Mouse (Mus musculus) gastrocnemius, adult 2 months (tissue): ENCODE data around the gene Acss2. TPM values are rescaled to one million over a fixed set of nuclear protein-coding genes. Genes with fewer than 3 reads are reported as not detected.

Experiments
- DNase-seq: peaks from one replicate; pipeline ENCODE4 v3.0.0; 2022
- H3K27ac ChIP-seq: fragments of 200-600 bp; 2 replicates; pipeline ENCODE4 v1.8.1; 2022; ENCODE audit warnings: mild to moderate bottlenecking
- H3K4me3 ChIP-seq: fragments of 200-600 bp; 2 replicates; pipeline ENCODE4 v1.8.1; 2022; ENCODE audit warnings: mild to moderate bottlenecking, moderate library complexity
- CTCF ChIP-seq: fragments of 200-600 bp; IDR thresholded peaks from 2 replicates; pipeline ENCODE4 v1.8.1; 2022; ENCODE audit warnings: antibody characterized with exemption, mild to moderate bottlenecking, moderate library complexity
- intact Hi-C: fragments of 180-260 bp; cut with DNase I; formaldehyde crosslinking; loops from one replicate; pipeline ENCODE4 v1.15.1; 2025
- total RNA-seq, 2 experiments: library from RNA; stranded (reverse); gene quantifications; 2 replicates each; pipeline ENCODE4 v1.2.3; 2021

Acss2 gene
- total RNA-seq, 2 experiments from 2014 or later: 29.7 to 53.7 TPM

DNA sequence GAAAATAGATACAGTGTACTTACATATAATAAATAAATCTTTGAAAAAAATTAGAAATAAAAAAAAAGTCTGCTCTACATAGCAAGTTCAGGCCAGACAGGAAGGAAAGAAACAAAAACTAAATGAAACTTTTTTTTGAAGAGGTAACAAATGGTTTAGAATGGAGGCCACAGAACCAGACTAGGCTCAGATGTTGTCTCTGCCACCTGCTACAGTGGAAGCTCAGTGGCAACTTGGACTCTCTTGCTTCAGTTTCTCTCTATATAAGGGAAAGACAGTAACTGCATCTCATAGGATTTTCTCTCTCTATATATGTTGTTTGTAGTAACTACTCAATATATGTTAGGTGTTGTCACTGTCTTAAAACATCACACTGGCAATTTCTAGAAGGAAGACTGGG, 34.6 kb downstream of the Acss2 start:
- no peak for TF ChIP-seq CTCF
- DNase-seq: no peak
- intact Hi-C loops: no loop called here
- Histone ChIP-seq H3K27ac (no peak overlapping the region), H3K4me3 (no peak overlapping the region)

DNA sequence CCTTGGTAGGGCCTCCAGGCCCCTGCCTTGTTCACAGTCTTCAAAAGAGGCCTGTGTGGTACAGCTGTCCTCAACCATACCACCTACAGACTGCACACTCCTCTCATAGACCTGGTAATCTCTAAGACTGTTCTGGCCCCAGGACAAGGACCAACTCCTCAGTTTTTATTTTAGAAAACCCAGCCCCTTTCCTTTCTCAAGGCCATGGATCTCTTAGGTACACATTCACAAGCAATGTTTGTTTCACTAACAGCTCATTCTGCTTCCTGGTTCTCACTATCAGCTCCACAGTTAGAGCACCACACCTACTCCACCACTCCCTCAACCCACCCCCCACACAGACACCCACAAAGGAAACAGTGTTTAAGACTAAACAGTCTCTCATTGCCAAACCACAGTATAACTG, 35.2 kb downstream of the Acss2 start:
- DNase-seq: no peak
- Histone ChIP-seq H3K4me3 (no peak overlapping the region), H3K27ac (no peak overlapping the region)
- TF ChIP-seq CTCF: no peak
- intact Hi-C loops: no loop called here

DNA sequence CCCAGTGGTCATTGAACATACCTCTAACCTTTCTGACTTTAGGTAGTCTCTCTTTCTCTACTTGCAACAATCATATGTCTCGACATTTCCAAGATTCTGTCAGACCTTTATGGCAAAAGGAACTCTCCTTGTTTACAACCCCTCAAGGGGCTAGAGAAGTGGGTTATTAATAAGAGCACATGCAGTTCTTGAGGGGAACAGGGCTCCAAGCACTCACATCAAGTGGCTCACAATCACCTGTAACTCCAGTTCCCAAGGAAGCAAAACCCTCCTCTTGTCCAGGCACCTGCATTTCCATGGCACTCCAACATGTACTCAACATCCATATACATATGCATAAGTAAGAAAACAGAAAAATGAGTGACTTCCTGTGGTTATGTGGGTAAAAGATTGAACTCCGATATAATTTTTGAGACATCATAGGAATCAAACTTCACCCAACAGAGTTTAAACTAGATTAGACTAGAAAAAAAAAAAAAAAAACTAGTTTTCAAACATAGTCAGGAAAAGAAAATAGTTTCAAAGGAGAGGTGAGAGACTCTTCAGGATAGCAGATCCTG, 36.8 kb downstream of the Acss2 start:
- no peak for TF ChIP-seq CTCF
- no peak for DNase-seq
- intact Hi-C loops: no loop called here
- Histone ChIP-seq H3K4me3 (no peak overlapping the region), H3K27ac (no peak overlapping the region)

DNA sequence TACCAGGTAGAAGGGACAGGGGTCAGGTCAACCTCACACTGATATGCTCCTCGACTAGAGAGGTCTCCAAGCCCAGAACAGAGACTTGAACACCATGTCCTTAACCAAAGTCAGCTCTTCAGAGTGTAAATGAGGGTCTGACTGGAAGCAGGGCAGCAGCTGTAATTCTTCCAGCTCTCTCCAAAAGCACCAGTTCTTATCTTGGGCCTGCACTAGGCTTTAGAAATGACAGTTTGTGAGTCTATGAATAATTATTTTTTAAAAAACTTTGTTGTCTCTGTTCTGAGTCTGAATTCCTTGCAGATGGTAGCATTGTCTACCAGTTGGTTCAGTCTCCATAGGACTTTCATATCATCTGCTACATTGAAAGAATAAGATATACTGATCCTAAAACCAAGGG, 44.5 kb downstream of the Acss2 start:
- intact Hi-C loops: no loop called here
- no peak for TF ChIP-seq CTCF

DNA sequence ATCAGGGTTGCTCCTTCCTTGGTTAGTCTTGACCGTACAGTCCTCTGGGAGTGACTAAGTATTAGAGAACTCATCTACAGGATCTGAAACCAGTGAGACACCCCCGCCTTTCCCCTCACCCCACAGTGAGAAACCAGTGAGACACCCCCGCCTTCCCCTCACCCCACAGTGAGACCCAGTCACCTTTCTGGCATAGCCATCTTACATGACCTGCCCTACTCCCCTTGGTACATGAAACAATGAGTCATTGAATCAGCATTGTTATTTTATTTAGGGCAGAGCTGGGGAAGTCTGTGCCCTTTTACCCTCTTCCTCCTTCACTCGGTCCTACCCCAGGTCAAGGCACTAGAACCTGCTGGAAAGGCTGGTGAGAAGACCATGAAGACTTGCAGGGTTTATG, 45.2 kb downstream of the Acss2 start:
- DNase-seq: no peak
- intact Hi-C loops: no loop called here
- no peak overlapping the region for H3K4me3 ChIP-seq
- TF ChIP-seq CTCF: no peak
- no peak overlapping the region for H3K27ac ChIP-seq

More for the DNA sequence above, 44.5 kb downstream of the Acss2 start:
- DNase-seq: no peak
- H3K4me3 ChIP-seq: no peak overlapping the region
- H3K27ac ChIP-seq: no peak overlapping the region

DNA sequence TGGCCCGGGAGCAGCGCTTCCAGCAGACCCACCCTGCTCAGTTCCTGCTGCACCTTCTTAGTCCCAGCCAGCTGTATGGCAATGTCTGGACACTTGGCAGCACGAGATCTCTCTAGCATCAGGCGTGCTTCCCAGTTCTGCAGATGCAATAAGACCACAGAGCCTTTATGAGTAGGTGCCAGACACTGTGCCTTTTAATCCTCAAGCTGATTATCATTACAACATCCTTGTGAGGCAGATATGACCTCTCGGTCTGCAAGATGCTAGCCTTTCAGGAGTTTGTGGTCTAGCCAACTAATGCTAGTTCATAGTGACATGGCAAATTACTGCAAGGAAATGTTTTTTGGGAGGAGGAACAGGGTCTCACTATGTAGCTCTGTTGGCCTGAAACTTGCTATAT, 50.0 kb downstream of the Acss2 start:
- H3K4me3 ChIP-seq: no peak overlapping the region
- no peak overlapping the region for H3K27ac ChIP-seq
- intact Hi-C loops: no loop called here
- no peak for TF ChIP-seq CTCF
- DNase-seq: no peak

DNA sequence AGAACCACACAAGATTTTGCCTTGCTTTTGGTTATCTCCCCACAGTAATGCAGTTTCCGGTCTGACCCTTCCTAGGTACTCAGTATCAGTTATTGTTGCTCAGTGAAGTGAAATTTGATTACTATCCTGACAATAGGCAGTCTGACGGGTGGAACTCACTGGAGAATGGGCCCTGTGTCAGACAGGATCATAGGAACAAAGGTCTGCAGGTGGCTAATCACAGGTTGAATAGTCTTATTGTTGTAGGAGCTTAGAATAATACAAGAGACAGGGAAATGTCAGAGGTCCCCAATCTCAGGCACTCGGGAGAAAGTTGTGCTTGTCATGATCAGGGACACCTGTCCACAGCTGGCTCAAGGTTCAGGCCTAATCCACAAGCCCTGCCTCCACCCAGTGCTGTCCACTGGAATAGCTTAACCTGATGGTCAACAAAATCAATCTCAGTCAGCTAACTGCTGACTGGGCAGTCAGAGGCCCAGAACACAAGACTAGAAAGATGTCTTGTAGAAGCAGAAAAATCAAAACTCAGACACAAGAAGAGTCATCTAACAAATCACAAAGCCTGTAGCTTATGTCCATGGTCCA, 51.6 kb downstream of the Acss2 start:
- TF ChIP-seq CTCF: no peak
- DNase-seq: no peak
- intact Hi-C loops: no loop called here
- Histone ChIP-seq H3K27ac (no peak overlapping the region), H3K4me3 (no peak overlapping the region)

DNA sequence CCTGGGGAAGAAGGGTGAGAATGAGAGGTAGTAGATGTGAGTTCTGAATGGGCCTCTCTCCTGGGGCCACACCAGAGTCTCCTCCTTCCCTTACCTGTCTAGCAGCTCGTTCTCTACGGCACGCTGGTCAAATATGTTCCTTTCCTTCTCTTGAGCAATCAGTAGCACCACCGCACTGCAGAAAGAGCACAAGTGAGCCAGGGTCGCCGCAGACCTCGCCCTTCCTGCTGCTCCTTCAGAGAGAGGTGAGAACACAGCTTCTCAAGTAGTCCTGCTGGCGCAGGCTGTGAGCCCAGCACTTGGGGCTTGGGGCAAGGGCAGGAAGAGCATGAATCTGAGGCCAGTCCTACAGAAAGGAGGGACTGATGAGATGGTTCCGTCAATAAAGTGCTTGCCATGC, 55.3 kb downstream of the Acss2 start:
- no peak for TF ChIP-seq CTCF
- intact Hi-C loops: no loop called here
- DNase-seq: no peak
- H3K4me3 ChIP-seq: no peak overlapping the region
- no peak overlapping the region for H3K27ac ChIP-seq

DNA sequence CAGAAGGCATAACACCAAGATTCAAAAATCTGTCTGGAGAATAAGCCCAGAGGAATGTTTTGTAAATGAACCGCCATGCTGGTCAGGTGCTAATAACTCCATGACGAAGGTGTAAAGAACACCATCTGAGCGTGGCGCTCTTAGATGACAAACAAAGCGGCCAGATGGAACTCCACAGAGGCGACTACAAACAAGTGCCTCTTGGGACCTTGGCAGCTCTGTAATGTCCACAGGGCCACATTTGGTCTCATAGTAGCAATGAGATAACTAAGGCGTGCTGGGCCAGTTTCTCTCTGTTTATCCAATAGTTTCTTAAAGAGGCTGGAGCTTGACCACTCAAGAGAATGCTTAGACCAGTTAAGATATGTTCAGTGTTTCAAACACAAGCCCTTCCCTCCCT, 56.2 kb downstream of the Acss2 start:
- intact Hi-C loops: no loop called here
- peak overlapping the region; percentile 56 for H3K27ac ChIP-seq
- no peak for DNase-seq

DNA sequence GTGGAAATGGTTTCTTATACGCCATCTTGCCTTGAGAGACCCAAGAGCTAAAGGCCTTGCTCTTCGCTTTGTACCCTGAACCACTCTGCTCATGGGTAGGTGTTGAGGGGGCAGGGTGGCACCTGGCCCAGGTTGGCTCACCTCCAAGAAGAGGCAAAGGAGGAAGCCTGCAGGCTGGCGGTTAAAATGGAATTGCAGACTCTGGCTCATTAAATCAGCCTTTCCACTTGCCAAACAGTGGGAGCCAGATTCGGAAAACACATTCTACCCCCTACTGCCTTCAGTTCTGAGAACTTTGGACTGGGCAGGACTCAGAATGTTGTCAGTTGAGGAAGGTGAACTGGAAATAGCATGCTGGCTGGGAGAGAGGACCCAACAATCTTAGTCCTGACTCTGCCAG, 57.0 kb downstream of the Acss2 start:
- no peak; the same call in 1 of the 2 replicates for TF ChIP-seq CTCF
- intact Hi-C loops: no loop called here
- peak; percentile 70 for DNase-seq
- Histone ChIP-seq H3K27ac (peak overlapping the region; percentile 56), H3K4me3 (no peak overlapping the region)

More for the DNA sequence above, 56.2 kb downstream of the Acss2 start:
- TF ChIP-seq CTCF: no peak
- no peak overlapping the region for H3K4me3 ChIP-seq

DNA sequence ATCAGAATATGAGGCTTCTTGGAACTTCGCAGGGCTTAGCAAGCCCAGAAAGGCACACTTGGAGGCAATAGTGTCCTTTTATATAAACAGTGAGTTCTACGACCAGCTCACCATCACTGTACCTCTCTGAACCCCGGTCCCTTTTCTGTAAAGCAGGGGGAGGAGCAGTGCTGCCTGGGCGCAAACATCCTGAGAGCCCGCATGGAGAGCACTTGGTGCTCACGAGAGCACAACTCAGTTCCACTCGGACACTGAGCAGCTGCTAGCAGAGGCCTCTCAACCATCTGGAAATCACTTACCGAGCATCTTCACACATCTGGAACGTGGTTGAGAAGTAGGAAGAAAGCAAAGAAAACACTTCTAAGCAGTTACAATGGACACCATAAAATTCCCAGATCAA, 58.9 kb downstream of the Acss2 start:
- Histone ChIP-seq H3K27ac (no peak overlapping the region), H3K4me3 (no peak overlapping the region)
- DNase-seq: no peak
- intact Hi-C loops: no loop called here
- no peak for TF ChIP-seq CTCF

DNA sequence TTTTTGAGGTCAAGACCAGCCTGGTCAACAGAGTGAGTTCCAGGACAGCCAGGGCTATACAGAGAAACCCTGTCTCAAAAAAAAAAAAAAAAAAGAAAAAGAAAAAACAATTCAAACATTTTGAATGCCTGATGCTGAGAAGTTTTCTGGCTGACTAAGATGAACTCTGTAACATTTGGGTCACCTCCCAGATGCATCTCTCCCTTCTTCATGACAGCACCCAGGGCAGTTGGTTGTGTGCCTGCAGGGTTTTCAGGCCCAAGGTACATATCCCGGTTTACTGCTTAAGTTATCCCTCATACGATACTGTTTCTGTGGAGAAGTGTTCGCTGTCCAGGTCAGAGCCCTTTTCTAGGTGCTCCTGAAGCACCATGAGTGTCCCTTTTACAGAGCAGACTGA, 62.6 kb downstream of the Acss2 start:
- Histone ChIP-seq H3K4me3 (no peak overlapping the region), H3K27ac (no peak overlapping the region)
- intact Hi-C loops: no loop called here
- TF ChIP-seq CTCF: no peak
- no peak for DNase-seq

DNA sequence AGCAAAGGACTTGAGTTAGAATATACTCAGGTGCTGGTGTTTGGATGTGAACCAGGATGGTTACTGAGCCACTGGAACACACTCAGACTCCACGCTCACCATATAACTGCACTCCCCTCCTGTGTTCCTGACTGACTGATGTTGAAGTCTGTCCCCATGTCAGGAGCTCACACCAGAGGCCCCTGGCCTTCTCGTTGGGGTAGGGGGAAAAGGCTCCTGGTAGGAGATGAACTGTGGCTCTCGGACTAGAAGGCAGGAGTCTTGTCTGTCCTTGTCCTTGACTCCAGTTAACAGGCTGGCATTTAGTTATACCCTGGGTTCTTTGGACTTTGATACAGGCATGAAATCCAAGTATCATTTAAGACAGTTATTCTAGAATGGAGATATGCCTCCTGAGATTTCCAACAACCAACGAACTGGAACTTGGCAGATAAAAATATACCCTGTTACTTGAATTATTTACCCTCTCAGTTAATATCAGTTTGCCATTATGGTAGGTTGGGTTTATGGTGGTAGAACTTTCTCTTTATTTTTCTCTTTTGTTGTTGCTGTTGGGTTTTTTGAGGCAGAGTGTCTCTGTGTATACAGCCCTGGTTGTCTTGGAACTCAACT, 64.7 kb downstream of the Acss2 start:
- intact Hi-C loops: no loop called here
- no peak overlapping the region for H3K27ac ChIP-seq
- no peak for TF ChIP-seq CTCF
- no peak for DNase-seq
- no peak overlapping the region for H3K4me3 ChIP-seq

DNA sequence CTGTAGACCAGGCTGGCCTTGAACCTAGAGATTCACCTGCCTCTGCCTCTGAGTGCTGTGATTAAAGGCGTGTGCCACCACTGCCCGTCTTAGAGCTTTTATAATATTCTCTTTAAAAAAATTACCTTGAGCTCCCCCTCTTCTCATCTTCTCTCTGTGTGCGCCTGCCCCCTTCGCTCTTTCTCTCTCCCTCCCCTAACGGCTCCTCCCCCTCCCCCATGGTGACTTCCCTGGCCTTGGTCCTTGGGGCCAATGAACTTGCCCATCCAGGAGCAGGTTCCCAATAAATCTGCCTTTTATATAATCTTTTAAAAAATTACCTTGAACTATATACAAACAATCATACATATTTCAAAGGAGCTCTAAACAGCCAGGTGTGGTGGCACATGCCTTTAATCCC, 65.2 kb downstream of the Acss2 start:
- Histone ChIP-seq H3K4me3 (no peak overlapping the region), H3K27ac (no peak overlapping the region)
- DNase-seq: no peak
- TF ChIP-seq CTCF: no peak
- intact Hi-C loops: no loop called here
